Mouse (Mus musculus) embryonic facial prominence, embryonic 10.5 days (tissue): Measurements from ENCODE around the gene 5730522E02Rik. TPM values are rescaled to one million over a fixed set of nuclear protein-coding genes. Genes with fewer than 3 reads are reported as not detected.

Source experiments
- DNase-seq: peaks from one replicate; pipeline ENCODE4 v3.0.0-alpha.2; 2017; ENCODE audit warnings: low spot score
- H3K27ac ChIP-seq: fragments of 300-500 bp; sonication (generic); replicated peaks from 2 replicates; pipeline ENCODE4 v1.5.1; 2016; ENCODE audit warnings: mild to moderate bottlenecking
- H3K27me3 ChIP-seq: fragments of 300-500 bp; sonication (generic); replicated peaks from 2 replicates; pipeline ENCODE4 v1.6.1; 2016; ENCODE audit warnings: low read depth, mild to moderate bottlenecking; ENCODE audit not compliant: poor library complexity, severe bottlenecking
- H3K36me3 ChIP-seq: fragments of 300-500 bp; sonication (generic); replicated peaks from 2 replicates; pipeline ENCODE4 v1.6.1; 2016; ENCODE audit warnings: mild to moderate bottlenecking, moderate library complexity
- H3K4me1 ChIP-seq: fragments of 300-500 bp; sonication (generic); 2 replicates; pipeline ENCODE4 v1.6.1; 2016
- H3K4me3 ChIP-seq: fragments of 300-500 bp; sonication (generic); 2 replicates; pipeline ENCODE4 v1.5.1; 2016; ENCODE audit warnings: mild to moderate bottlenecking, moderate library complexity
- H3K9me3 ChIP-seq: fragments of 300-500 bp; sonication (generic); 2 replicates; pipeline ENCODE4 v1.6.1; 2016; ENCODE audit warnings: mild to moderate bottlenecking
- WGBS: fragments of 180-500 bp; shearing (Covaris S2); methylation state at CpG from one replicate; pipeline ENCODE4 v1.1.7; 2016; 5-methylcytosine and 5-hydroxymethylcytosine counted together
- polyA plus RNA-seq: library from polyadenylated mRNA; unstranded; fragments of >200 nt; fragmentation: Nextera tagmentation; extraction: Ambion mirVana; gene quantifications from 2 replicates; pipeline ENCODE4 v1.2.1, GENCODE M21; 2016

The 5730522E02Rik gene
- polyA plus RNA-seq, 1 experiment from 2014 or later, result 6.5 TPM

- Histone ChIP-seq H3K9me3 (no peaks in the 10 kb centered on the region), H3K4me1 (no peaks in the 10 kb centered on the region), H3K27me3 (no peaks in the 10 kb centered on the region), H3K4me3 (no peak overlapping the region), H3K36me3 (no peaks in the 10 kb centered on the region), H3K27ac (no peak overlapping the region)
- 44% methylated on average over 8 of the region's 8 CpGs for WGBS
- peak; percentile 54 for DNase-seq
Measured at GRCm38 (mm10) chr11:26073638-26074294, 136.8 kb downstream of the 5730522E02Rik start.

DNA sequence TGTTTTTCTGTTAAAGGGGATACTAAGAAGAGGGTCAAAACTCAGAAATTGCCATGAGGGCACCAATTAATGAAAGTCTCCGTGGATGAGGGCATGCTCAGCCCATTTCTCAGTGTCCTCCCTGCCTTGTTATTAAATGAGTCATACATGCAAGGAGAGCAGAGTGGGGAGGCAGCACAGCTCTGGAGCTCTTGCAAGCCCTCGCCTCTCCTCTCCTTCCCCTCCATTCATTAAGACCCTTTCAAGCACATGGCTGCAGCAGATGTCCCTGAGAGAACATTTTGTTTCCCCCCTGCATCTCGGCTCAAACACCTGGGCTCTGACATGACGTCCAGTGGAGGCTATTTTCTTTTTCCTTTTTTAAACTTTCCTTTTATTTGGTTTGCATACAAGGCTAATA, 138.5 kb downstream of the 5730522E02Rik start:
- Histone ChIP-seq H3K27me3 (no peaks in the 10 kb centered on the region), H3K27ac (no peak overlapping the region), H3K4me3 (no peak overlapping the region), H3K36me3 (no peaks in the 10 kb centered on the region), H3K4me1 (no peaks in the 10 kb centered on the region), H3K9me3 (no peaks in the 10 kb centered on the region)
- no peak for DNase-seq
- 69% methylated on average over 4 of the region's 4 CpGs for WGBS

- Histone ChIP-seq H3K36me3 (no peaks in the 10 kb centered on the region), H3K4me1 (no peaks in the 10 kb centered on the region), H3K27me3 (no peaks in the 10 kb centered on the region), H3K9me3 (no peaks in the 10 kb centered on the region), H3K27ac (no peak overlapping the region), H3K4me3 (no peak overlapping the region)
- WGBS, result 38% methylated on average over 2 of the region's 2 CpGs
- no peak for DNase-seq
Measured at GRCm38 (mm10) chr11:26063252-26063651, 147.3 kb downstream of the 5730522E02Rik start.

DNA sequence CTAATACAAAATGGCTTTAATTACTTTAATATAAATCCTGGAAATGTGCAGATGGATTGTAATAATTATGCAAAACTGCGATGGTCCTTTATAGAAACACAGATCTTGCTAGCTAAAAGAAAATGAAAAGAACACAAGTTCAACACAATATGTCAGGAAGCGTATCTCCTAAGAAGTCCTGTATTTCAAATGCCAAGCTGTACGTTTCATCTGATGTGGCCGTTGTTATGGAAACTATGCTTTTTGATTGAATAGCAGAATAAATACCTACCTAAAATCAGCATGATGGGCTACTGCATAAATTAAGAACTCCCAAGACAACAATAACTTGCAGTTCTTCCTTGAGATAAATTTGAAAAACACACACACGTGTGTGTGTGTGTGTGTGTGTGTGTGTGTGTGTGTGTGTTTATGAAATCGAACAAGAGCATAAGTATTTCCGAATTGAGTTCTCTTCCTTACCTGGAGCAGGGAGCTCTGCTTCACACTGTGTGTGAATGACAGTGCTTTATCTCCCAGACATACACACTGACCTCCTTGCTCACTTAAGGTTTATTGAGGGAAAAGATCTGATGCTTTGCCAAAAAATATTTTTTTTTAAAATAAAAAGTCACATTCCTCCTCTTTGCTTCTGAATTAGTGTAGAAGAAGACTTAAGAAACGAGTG, 149.0 kb downstream of the 5730522E02Rik start:
- WGBS, result 84% methylated on average over 8 of the region's 8 CpGs
- Histone ChIP-seq H3K36me3 (no peaks in the 10 kb centered on the region), H3K27me3 (no peaks in the 10 kb centered on the region), H3K9me3 (no peaks in the 10 kb centered on the region), H3K27ac (no peak overlapping the region), H3K4me3 (no peak overlapping the region), H3K4me1 (no peaks in the 10 kb centered on the region)
- DNase-seq, result no peak

GRCm38 (mm10) chr11:26013527-26013926, 197.0 kb downstream of the 5730522E02Rik start:
- 73% methylated on average over 2 of the region's 2 CpGs for WGBS
- Histone ChIP-seq H3K9me3 (no peaks in the 10 kb centered on the region), H3K27ac (no peak overlapping the region)

GRCm38 (mm10) chr11:26004018-26004417, 206.5 kb downstream of the 5730522E02Rik start:
- 83% methylated on average over 4 of the region's 4 CpGs for WGBS

More at GRCm38 (mm10) chr11:26013527-26013926, 197.0 kb downstream of the 5730522E02Rik start:
- H3K36me3 ChIP-seq, result no peaks in the 10 kb centered on the region
- no peaks in the 10 kb centered on the region for H3K27me3 ChIP-seq
- H3K4me3 ChIP-seq, result no peak overlapping the region
- H3K4me1 ChIP-seq, result no peaks in the 10 kb centered on the region
- DNase-seq, result no peak

GRCm38 (mm10) chr11:25999738-26000137, 210.8 kb downstream of the 5730522E02Rik start:
- Histone ChIP-seq H3K36me3 (no peaks in the 10 kb centered on the region), H3K27ac (no peak overlapping the region), H3K9me3 (no peaks in the 10 kb centered on the region), H3K4me1 (peaks cover 4% of the 10 kb centered on the region; the same call in 1 of the 2 replicates), H3K27me3 (no peaks in the 10 kb centered on the region), H3K4me3 (no peak overlapping the region)
- DNase-seq, result no peak
- 73% methylated on average over 5 of the region's 5 CpGs for WGBS

More at GRCm38 (mm10) chr11:26004018-26004417, 206.5 kb downstream of the 5730522E02Rik start:
- H3K36me3 ChIP-seq, result no peaks in the 10 kb centered on the region
- H3K4me3 ChIP-seq, result no peak overlapping the region
- no peaks in the 10 kb centered on the region for H3K9me3 ChIP-seq
- no peak overlapping the region for H3K27ac ChIP-seq
- H3K4me1 ChIP-seq, result 0 out of 2 replicates have a peak, but pooled peaks cover 2% of the 10 kb centered on the region
- DNase-seq, result no peak
- H3K27me3 ChIP-seq, result no peaks in the 10 kb centered on the region

DNA sequence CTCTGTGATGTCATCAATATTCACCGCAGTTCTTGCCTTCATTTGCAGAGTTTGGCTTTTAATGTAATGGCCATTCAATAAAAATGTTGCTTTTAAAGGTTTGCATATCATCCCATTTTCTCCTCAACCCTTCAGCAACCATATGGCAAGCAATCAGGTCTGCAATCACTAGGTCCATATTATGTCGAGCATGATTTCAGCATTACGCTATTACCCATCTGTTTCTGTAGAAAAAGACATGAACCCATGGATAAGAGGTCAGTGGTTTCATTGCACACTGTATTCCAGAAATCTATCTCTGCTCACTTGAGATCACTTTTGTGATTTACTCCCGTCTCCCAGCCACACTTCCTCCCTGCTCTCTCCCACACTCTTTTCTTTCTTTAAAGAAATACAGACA, 213.1 kb downstream of the 5730522E02Rik start:
- H3K27ac ChIP-seq, result no peak overlapping the region
- DNase-seq, result no peak
- H3K9me3 ChIP-seq, result no peaks in the 10 kb centered on the region
- H3K4me3 ChIP-seq, result no peak overlapping the region
- no peaks in the 10 kb centered on the region for H3K27me3 ChIP-seq
- 85% methylated on average over 4 of the region's 4 CpGs for WGBS
- H3K4me1 ChIP-seq, result peaks cover 4% of the 10 kb centered on the region; the same call in 1 of the 2 replicates
- H3K36me3 ChIP-seq, result no peaks in the 10 kb centered on the region

- 20% methylated on average over 2 of the region's 2 CpGs for WGBS
- no peak overlapping the region for H3K4me3 ChIP-seq
- H3K36me3 ChIP-seq, result no peaks in the 10 kb centered on the region
- H3K4me1 ChIP-seq, result peaks cover 4% of the 10 kb centered on the region; the same call in 1 of the 2 replicates
- no peak for DNase-seq
- H3K27ac ChIP-seq, result no peak overlapping the region
- no peaks in the 10 kb centered on the region for H3K27me3 ChIP-seq
- H3K9me3 ChIP-seq, result no peaks in the 10 kb centered on the region
Measured at GRCm38 (mm10) chr11:25994128-25994527, 216.4 kb downstream of the 5730522E02Rik start.

GRCm38 (mm10) chr11:25992216-25992615, 218.3 kb downstream of the 5730522E02Rik start:
- Histone ChIP-seq H3K4me1 (peaks cover 4% of the 10 kb centered on the region; the same call in 1 of the 2 replicates), H3K9me3 (no peaks in the 10 kb centered on the region), H3K27ac (no peak overlapping the region), H3K36me3 (no peaks in the 10 kb centered on the region), H3K27me3 (no peaks in the 10 kb centered on the region), H3K4me3 (no peak overlapping the region)
- WGBS, result 93% methylated on average over 1 of the region's 1 CpGs
- no peak for DNase-seq

DNA sequence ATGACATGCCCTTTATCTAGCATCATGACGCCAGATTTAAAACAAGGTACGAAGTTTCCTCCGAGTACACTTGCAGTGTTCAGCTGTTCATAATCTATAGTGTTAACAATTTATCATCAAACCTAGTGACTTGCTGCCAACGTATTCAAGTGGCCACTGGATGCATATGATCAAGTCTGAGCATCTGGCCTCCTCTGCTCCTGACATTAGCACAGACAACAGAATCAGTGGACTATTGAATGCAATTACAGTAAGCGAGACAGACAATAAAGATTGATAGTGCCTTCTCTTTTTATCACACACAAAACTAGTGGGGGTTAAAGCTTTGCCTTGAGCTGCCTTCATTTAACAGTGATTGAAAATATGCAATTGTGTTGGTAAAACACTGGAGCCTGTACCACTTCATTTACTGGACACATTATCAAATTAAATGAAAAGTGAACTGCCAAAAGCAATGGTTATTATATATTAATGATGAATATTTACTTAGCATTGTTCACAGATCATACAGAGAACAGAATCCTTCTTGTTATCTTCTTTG, 231.8 kb downstream of the 5730522E02Rik start:
- WGBS, result 87% methylated on average over 5 of the region's 5 CpGs
- Histone ChIP-seq H3K4me3 (no peak overlapping the region), H3K36me3 (no peaks in the 10 kb centered on the region), H3K27me3 (no peaks in the 10 kb centered on the region), H3K27ac (no peak overlapping the region), H3K9me3 (no peaks in the 10 kb centered on the region), H3K4me1 (no peaks in the 10 kb centered on the region)
- no peak for DNase-seq

DNA sequence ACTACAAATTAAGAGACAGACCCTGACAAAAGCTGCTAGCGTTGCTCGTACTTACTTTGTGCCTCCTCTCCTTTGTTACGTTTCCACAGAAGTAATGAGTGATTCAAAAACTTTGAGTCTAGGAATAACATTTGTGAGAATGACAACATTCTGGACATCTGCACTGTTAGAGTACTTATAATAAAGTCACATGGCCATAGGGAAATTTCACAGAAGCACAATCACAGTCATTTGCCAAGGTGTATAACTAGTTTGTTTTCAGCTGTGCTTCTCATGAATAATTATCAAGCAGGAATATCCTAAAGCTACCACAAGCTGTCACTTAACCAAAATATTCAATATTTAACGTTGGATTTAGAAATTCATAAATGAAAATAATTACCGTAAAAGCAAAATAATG, 269.1 kb downstream of the 5730522E02Rik start:
- DNase-seq, result no peak
- no peaks in the 10 kb centered on the region for H3K4me1 ChIP-seq
- WGBS, result 85% methylated on average over 5 of the region's 5 CpGs
- no peaks in the 10 kb centered on the region for H3K27me3 ChIP-seq
- no peaks in the 10 kb centered on the region for H3K9me3 ChIP-seq
- no peaks in the 10 kb centered on the region for H3K36me3 ChIP-seq
- H3K27ac ChIP-seq, result no peak overlapping the region
- no peak overlapping the region for H3K4me3 ChIP-seq
